In the genomic region with DNA sequence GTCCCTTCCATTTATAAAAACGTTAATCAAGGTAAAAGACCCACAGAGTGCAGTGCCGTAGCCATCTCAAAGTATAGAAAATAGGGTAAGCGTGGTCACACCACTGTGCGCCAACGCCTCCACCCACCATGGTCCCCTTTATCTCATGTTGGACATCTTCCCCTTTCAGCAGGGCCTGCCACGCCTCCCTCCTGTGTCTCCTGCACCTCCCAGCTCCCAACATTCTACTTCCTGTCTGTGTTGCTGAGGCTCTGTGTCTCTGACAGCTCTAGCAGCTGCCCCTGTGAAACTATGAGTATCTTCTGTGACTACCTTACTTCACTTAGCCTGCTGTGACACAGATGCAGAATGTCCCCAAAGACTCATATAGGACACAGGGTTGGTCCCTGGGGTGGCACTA, we compare ENCODE assay signal across 30 mouse cellular contexts. TPM values are rescaled to one million over a fixed set of nuclear protein-coding genes. Genes with fewer than 3 reads are reported as not detected.
DNase-seq lines count a peak whose midpoint lies in the region; ATAC-seq lines count a peak whose summit lies in the region.
"Had no signal": no experiment of that assay in that cellular context is flagged by ENCODE, and none has a peak within 500 bp of the region (broad histone marks: within the 10 kb centered on the region; RNA-seq: fewer than 3 reads in every experiment).

No protein-coding gene starts in this region.

- H3K4me3 ChIP-seq in hindbrain, embryonic 16.5 days (ENCODE audit: low read length): no peak overlapping the region
- H3K4me3 ChIP-seq in limb, embryonic 10.5 days: no peak overlapping the region
- H3K4me3 ChIP-seq: embryonic facial prominence, embryonic 13.5 days; forebrain, embryonic 10.5 days; forebrain, embryonic 15.5 days; lung, embryonic 15.5 days; neural tube, embryonic 12.5 days had no signal

- peaks cover 2% of the 10 kb centered on the region; the same call in 1 of the 2 replicates for H3K4me1 ChIP-seq in hindbrain, embryonic 16.5 days (ENCODE audit: control insufficient read depth, insufficient read depth, low read depth, low read length)
- no peaks in the 10 kb centered on the region for H3K4me1 ChIP-seq in limb, embryonic 10.5 days
- H3K4me1 ChIP-seq: forebrain, embryonic 15.5 days; lung, embryonic 15.5 days; neural tube, embryonic 12.5 days had no signal

- ATAC-seq in granulocyte monocyte progenitor cell, adult 5-6 weeks (replicated peaks; ENCODE audit: poor library complexity, severe bottlenecking): 0 out of 2 replicates have a peak, but pooled peaks have one; percentile 21
- peak; percentile 23; the same call in 1 of the 2 replicates for ATAC-seq in megakaryocyte, adult 5-6 weeks (ENCODE audit: poor library complexity, severe bottlenecking)
- no peak for ATAC-seq in hindbrain, embryonic 16.5 days
- ATAC-seq: forebrain, embryonic 15.5 days; inflammation-experienced regulatory T-cells, adult 6 months; midbrain, embryonic 16.5 days had no signal

- no peak overlapping the region for H3K4me2 ChIP-seq in hindbrain, embryonic 16.5 days (ENCODE audit: low read length)
- H3K4me2 ChIP-seq: embryonic facial prominence, embryonic 13.5 days; forebrain, embryonic 15.5 days; heart, embryonic 11.5 days; hindbrain, embryonic 14.5 days; lung, embryonic 15.5 days; midbrain, embryonic 11.5 days; neural tube, embryonic 12.5 days had no signal

- WGBS in hindbrain, embryonic 16.5 days: 86% methylated on average over 6 of the region's 6 CpGs
- WGBS in limb, embryonic 10.5 days: 93% methylated on average over 6 of the region's 6 CpGs

- peak; percentile 42 for DNase-seq in lung, postnatal 36 days
- DNase-seq in lung, postnatal 14 days: no peak
- no peak for DNase-seq in thymus, postnatal 4 days
- DNase-seq in limb, embryonic 10.5 days (ENCODE audit: low spot score): no peak
- DNase-seq: adrenal gland, adult 8-10 months; B cell, adult 2 months; cerebellum, adult 11 months; cerebellum, adult 9-10 months; cerebellum, postnatal 36 days; embryo, embryonic 11 days; gastrocnemius, postnatal 10 days; kidney, adult 11 months; kidney, postnatal 14 days; layer of hippocampus, adult 9-11 months; retina, postnatal 1 day; right cerebral cortex, postnatal 14 days had no signal

- H3K36me3 ChIP-seq in hindbrain, embryonic 16.5 days (ENCODE audit: control insufficient read depth, insufficient read depth, low read length): peaks cover 3% of the 10 kb centered on the region
- peaks cover 3% of the 10 kb centered on the region; the same call in 1 of the 2 replicates for H3K36me3 ChIP-seq in limb, embryonic 10.5 days
- H3K36me3 ChIP-seq: forebrain, embryonic 15.5 days; neural tube, embryonic 12.5 days had no signal

- no peak overlapping the region for H3K9ac ChIP-seq in hindbrain, embryonic 16.5 days (ENCODE audit: low read depth, low read length)
- H3K9ac ChIP-seq: embryonic facial prominence, embryonic 13.5 days; forebrain, embryonic 15.5 days; hindbrain, embryonic 14.5 days; lung, embryonic 15.5 days; neural tube, embryonic 12.5 days had no signal

- H3K27me3 ChIP-seq in hindbrain, embryonic 16.5 days (replicated peaks; ENCODE audit: control insufficient read depth, insufficient read depth, low read length): no peaks in the 10 kb centered on the region
- no peaks in the 10 kb centered on the region for H3K27me3 ChIP-seq in limb, embryonic 10.5 days (ENCODE audit: low read depth, poor library complexity, severe bottlenecking)
- H3K27me3 ChIP-seq: embryonic facial prominence, embryonic 13.5 days; forebrain, embryonic 15.5 days; lung, embryonic 15.5 days; neural tube, embryonic 12.5 days had no signal

- 0 out of 2 replicates have a peak, but pooled peaks cover 2% of the 10 kb centered on the region for H3K9me3 ChIP-seq in hindbrain, embryonic 16.5 days (ENCODE audit: control insufficient read depth, low read length)
- H3K9me3 ChIP-seq in limb, embryonic 10.5 days (replicated peaks): no peaks in the 10 kb centered on the region
- H3K9me3 ChIP-seq: forebrain, embryonic 15.5 days; lung, embryonic 15.5 days had no signal

- no peak overlapping the region for H3K27ac ChIP-seq in hindbrain, embryonic 16.5 days (ENCODE audit: low read depth, low read length)
- no peak overlapping the region for H3K27ac ChIP-seq in limb, embryonic 10.5 days
- H3K27ac ChIP-seq: embryonic facial prominence, embryonic 13.5 days; forebrain, embryonic 10.5 days; forebrain, embryonic 15.5 days; hindbrain, embryonic 14.5 days; lung, embryonic 15.5 days; macrophage; neural tube, embryonic 12.5 days had no signal

RNA-seq across cellular contexts. Expression of gene Rasa3, which starts 45.1 kb away (rescaled TPM):
- 52.5 and 55.5 TPM in 2 replicates for total RNA-seq in granulocyte monocyte progenitor cell, adult 5-6 weeks (2014; fragmentation: Nextera tagmentation)
- 53.3 and 54.4 TPM in 2 replicates for total RNA-seq in granulocyte monocyte progenitor cell, adult 5-6 weeks (2017)
- total RNA-seq in megakaryocyte, adult 5-6 weeks (2015): 72.8 and 75.0 TPM in 2 replicates
- total RNA-seq in megakaryocyte, adult 5-6 weeks (2017): 159 and 164 TPM in 2 replicates
- 43.5 and 46.3 TPM in 2 replicates for polyA plus RNA-seq in hindbrain, embryonic 16.5 days (2015; fragmentation: Nextera tagmentation; extraction: Ambion mirVana)
- 17.0 and 18.1 TPM in 2 replicates for polyA plus RNA-seq in limb, embryonic 10.5 days (2016; fragmentation: Nextera tagmentation; extraction: Ambion mirVana)
